Mouse (Mus musculus) limb, embryonic 14.5 days (tissue): Measurements from ENCODE around the gene Pms2. TPM values are rescaled to one million over a fixed set of nuclear protein-coding genes. Genes with fewer than 3 reads are reported as not detected.

Experiments used
- ATAC-seq: fragments of 200-750 bp; cut with Nextera tagmentation; 2 replicates; pipeline ENCODE4 v1.8.0; 2017; ENCODE audit warnings: low read depth, moderate number of reproducible peaks, moderate TSS enrichment; ENCODE audit not compliant: low FRiP score
- DNase-seq: peaks from one replicate; pipeline ENCODE4 v3.0.0-alpha.2; 2015; ENCODE audit warnings: low spot score
- H3K27ac ChIP-seq: fragments of 300-500 bp; sonication (generic); replicated peaks from 2 replicates; pipeline ENCODE4 v1.5.1; 2014; ENCODE audit warnings: low read depth, mild to moderate bottlenecking, low read length, moderate library complexity, mixed read lengths
- H3K27me3 ChIP-seq: fragments of 300-500 bp; sonication (generic); 2 replicates; pipeline ENCODE4 v1.6.1; 2014; ENCODE audit warnings: low read length, mixed read lengths; ENCODE audit not compliant: control insufficient read depth, insufficient read depth
- H3K36me3 ChIP-seq: fragments of 300-500 bp; sonication (generic); 2 replicates; pipeline ENCODE4 v1.6.1; 2014; ENCODE audit warnings: mild to moderate bottlenecking, low read length, moderate library complexity, mixed read lengths; ENCODE audit not compliant: control insufficient read depth, insufficient read depth
- H3K4me1 ChIP-seq: fragments of 300-500 bp; sonication (generic); 2 replicates; pipeline ENCODE4 v1.6.1; 2014; ENCODE audit warnings: antibody characterized with exemption, low read length, mixed read lengths; ENCODE audit not compliant: control insufficient read depth, insufficient read depth
- H3K4me2 ChIP-seq: fragments of 300-500 bp; sonication (generic); replicated peaks from 2 replicates; pipeline ENCODE4 v1.6.1; 2014; ENCODE audit warnings: low read depth, mild to moderate bottlenecking, low read length, moderate library complexity; ENCODE audit not compliant: severe bottlenecking
- H3K4me3 ChIP-seq: fragments of 300-500 bp; sonication (generic); replicated peaks from 2 replicates; pipeline ENCODE4 v1.5.1; 2014; ENCODE audit warnings: low read length
- H3K9ac ChIP-seq: fragments of 300-500 bp; sonication (generic); 2 replicates; pipeline ENCODE4 v1.6.1; 2014; ENCODE audit warnings: mild to moderate bottlenecking, low read depth, low read length, moderate library complexity; ENCODE audit not compliant: severe bottlenecking
- H3K9me3 ChIP-seq: fragments of 300-500 bp; sonication (generic); 2 replicates; pipeline ENCODE4 v1.6.1; 2016; ENCODE audit warnings: low read length; ENCODE audit not compliant: control insufficient read depth
- POLR2A ChIP-seq: fragments of 200-500 bp; IDR thresholded peaks from 2 replicates; pipeline ENCODE4 v1.8.0; 2012; ENCODE audit warnings: inconsistent platforms, mild to moderate bottlenecking, moderate library complexity, borderline replicate concordance; ENCODE audit not compliant: insufficient read depth, insufficient read length; ENCODE audit errors: extremely low read depth
- WGBS: fragments of 180-500 bp; shearing (Covaris S2); extraction: QIAGEN DNeasy Blood & Tissue Kit; methylation state at CpG from one replicate; pipeline ENCODE4 v1.1.7; 2014; 5-methylcytosine and 5-hydroxymethylcytosine counted together
- polyA plus RNA-seq, 2 experiments: library from polyadenylated mRNA; depleted of rRNA in 1 of 2; stranded (reverse) in 1 of 2; unstranded in 1 of 2; fragments of >200 nt; fragmentation: Nextera tagmentation in 1 of 2; extraction: Ambion mirVana in 1 of 2; gene quantifications; 2 replicates each; pipeline versions ENCODE4 v1.2.1 to v1.2.3; 2012 to 2014

Gene Pms2
- polyA plus RNA-seq, 2 experiments = 17.5 to 25.9 TPM

- Histone ChIP-seq H3K9me3 (no peaks in the 10 kb centered on the region), H3K27me3 (no peaks in the 10 kb centered on the region), H3K9ac (no peak overlapping the region), H3K4me2 (no peak overlapping the region), H3K36me3 (peaks cover 48% of the 10 kb centered on the region), H3K4me1 (peaks cover 17% of the 10 kb centered on the region), H3K27ac (no peak overlapping the region), H3K4me3 (no peak overlapping the region)
- no peak for TF ChIP-seq POLR2A
- ATAC-seq (no peak), DNase-seq (no peak)
- WGBS = 84% methylated on average over 8 of the region's 8 CpGs
These were observed 3.3 kb upstream of the Pms2 start for GRCm38 (mm10) chr5:143906429-143906828.

- no peaks in the 10 kb centered on the region for H3K27me3 ChIP-seq
- peaks cover 33% of the 10 kb centered on the region for H3K36me3 ChIP-seq
- TF ChIP-seq POLR2A = no peak
- peak overlapping the region; percentile 68 for H3K4me3 ChIP-seq
- peak overlapping the region; percentile 64 for H3K9ac ChIP-seq
- ATAC-seq (no peak), DNase-seq (no peak)
- H3K27ac ChIP-seq = peak overlapping the region; percentile 76
- 4% methylated on average over 9 of the region's 9 CpGs for WGBS
- H3K4me2 ChIP-seq = peak overlapping the region; percentile 67
- no peaks in the 10 kb centered on the region for H3K9me3 ChIP-seq
- peaks cover 17% of the 10 kb centered on the region for H3K4me1 ChIP-seq
These were observed 838 bp upstream of the Pms2 start for GRCm38 (mm10) chr5:143908926-143909325.

GRCm38 (mm10) chr5:143916221-143916620 lies 6.5 kb downstream of the Pms2 start:
- peaks cover 66% of the 10 kb centered on the region for H3K36me3 ChIP-seq
- H3K4me3 ChIP-seq = no peak overlapping the region
- H3K4me1 ChIP-seq = no peaks in the 10 kb centered on the region
- H3K27me3 ChIP-seq = no peaks in the 10 kb centered on the region
- DNase-seq = no peak
- H3K9me3 ChIP-seq = no peaks in the 10 kb centered on the region
- TF ChIP-seq POLR2A = no peak
- ATAC-seq = no peak
- 89% methylated on average over 9 of the region's 9 CpGs for WGBS
- H3K9ac ChIP-seq = no peak overlapping the region
- no peak overlapping the region for H3K4me2 ChIP-seq
- H3K27ac ChIP-seq = no peak overlapping the region

- TF ChIP-seq POLR2A = no peak
- Histone ChIP-seq H3K4me2 (no peak overlapping the region), H3K27me3 (no peaks in the 10 kb centered on the region), H3K27ac (no peak overlapping the region), H3K36me3 (peaks cover 72% of the 10 kb centered on the region), H3K9me3 (no peaks in the 10 kb centered on the region), H3K4me3 (no peak overlapping the region), H3K9ac (no peak overlapping the region), H3K4me1 (no peaks in the 10 kb centered on the region)
- ATAC-seq (no peak), DNase-seq (peak; percentile 31)
- WGBS = 56% methylated on average over 5 of the region's 5 CpGs
These were observed 7.7 kb downstream of the Pms2 start for GRCm38 (mm10) chr5:143917418-143917817.

GRCm38 (mm10) chr5:143918120-143918519 lies 8.4 kb downstream of the Pms2 start:
- peaks cover 77% of the 10 kb centered on the region for H3K36me3 ChIP-seq
- H3K27me3 ChIP-seq = no peaks in the 10 kb centered on the region
- H3K4me1 ChIP-seq = no peaks in the 10 kb centered on the region
- no peak overlapping the region for H3K4me3 ChIP-seq
- ATAC-seq (no peak), DNase-seq (no peak)
- no peak for TF ChIP-seq POLR2A
- no peak overlapping the region for H3K27ac ChIP-seq
- 96% methylated on average over 3 of the region's 3 CpGs for WGBS
- no peak overlapping the region for H3K4me2 ChIP-seq
- no peak overlapping the region for H3K9ac ChIP-seq
- H3K9me3 ChIP-seq = no peaks in the 10 kb centered on the region

- no peak overlapping the region for H3K4me3 ChIP-seq
- H3K36me3 ChIP-seq = peaks cover 79% of the 10 kb centered on the region
- no peak overlapping the region for H3K9ac ChIP-seq
- no peaks in the 10 kb centered on the region for H3K27me3 ChIP-seq
- TF ChIP-seq POLR2A = no peak
- H3K9me3 ChIP-seq = no peaks in the 10 kb centered on the region
- no peak for DNase-seq
- WGBS = 91% methylated on average over 6 of the region's 6 CpGs
- H3K4me1 ChIP-seq = no peaks in the 10 kb centered on the region
- no peak overlapping the region for H3K27ac ChIP-seq
- no peak overlapping the region for H3K4me2 ChIP-seq
- no peak for ATAC-seq
These were observed 15.2 kb downstream of the Pms2 start for GRCm38 (mm10) chr5:143924781-143925452.
